Mouse (Mus musculus) neutrophil, adult 83 days (primary cell): ENCODE results near the gene Gm9774. TPM values are rescaled to one million over a fixed set of nuclear protein-coding genes. Genes with fewer than 3 reads are reported as not detected.

ENCODE experiments used
- total RNA-seq, 2 experiments: library from RNA; stranded (reverse); gene quantifications; one replicate each; pipeline ENCODE4 v1.2.4; 2023

The Gm9774 gene
- 1 to 10 TPM in 1 of 2 experiments, under 1 TPM in 1; 0.53 to 1.4 TPM for total RNA-seq

GRCm38 (mm10) chr3:92429323-92429722 lies at the start of gene Gm9774:
Gm9774 (minus strand) TSS chr3:92429423.

GRCm38 (mm10) chr3:92458620-92459019 lies 29.4 kb upstream of the Gm9774 start, which contains the start of gene Sprr3:
Sprr3 (minus strand) TSS chr3:92458720.

GRCm38 (mm10) chr3:92438689-92439088 lies 9.5 kb upstream of the Gm9774 start, which contains the start of gene Sprr1b:
Sprr1b (minus strand) TSS chr3:92438789.

GRCm38 (mm10) chr3:92432282-92432681 lies 3.1 kb upstream of the Gm9774 start, which contains the start of gene Sprr2k:
Sprr2k (plus strand) TSS chr3:92432582.

GRCm38 (mm10) chr3:92417782-92418181 lies 11.4 kb downstream of the Gm9774 start, which contains the start of gene Sprr2j-ps:
Sprr2j-ps (plus strand) TSS chr3:92418082.

DNA sequence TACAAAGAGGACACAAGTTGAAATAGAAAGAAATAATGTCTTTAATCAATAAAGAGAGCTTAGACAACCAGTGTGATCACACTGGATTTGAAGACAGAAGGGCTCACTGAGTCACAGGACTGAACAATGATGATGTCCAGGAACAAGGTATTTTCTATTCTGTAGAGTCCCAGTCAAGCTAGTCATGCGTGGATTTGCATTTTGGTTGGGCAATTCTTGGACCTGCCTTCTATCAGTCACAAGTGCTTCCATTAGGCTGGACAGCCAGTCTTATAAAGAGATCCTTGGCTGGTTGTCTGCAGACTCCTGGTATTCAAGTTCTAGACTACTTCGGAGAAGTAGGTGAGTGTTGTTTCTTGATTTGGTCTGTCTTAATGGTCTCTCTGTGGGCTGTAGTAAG lies 21.5 kb downstream of the Gm9774 start, which contains the start of gene Sprr2i:
TSS of gene Sprr2i (plus strand) at position 301 of the 400 bp plus-strand sequence.

GRCm38 (mm10) chr3:92385385-92385784 lies 43.8 kb downstream of the Gm9774 start, which contains the start of gene Sprr2h:
Sprr2h (plus strand) TSS chr3:92385685.

Other genes with a start within 250 kb of the Gm9774 start
- gene Sprr2a1, start 213.6 kb downstream of the Gm9774 start, total RNA-seq: not detected
- gene Sprr2a2, start 213.5 kb downstream of the Gm9774 start, total RNA-seq: not detected
- gene Sprr2a3, start 144.0 kb downstream of the Gm9774 start, total RNA-seq: not detected
- not detected for gene Sprr2b, start 112.8 kb downstream of the Gm9774 start, total RNA-seq
- gene Sprr2d, start 90.3 kb downstream of the Gm9774 start, total RNA-seq: not detected
- gene Sprr2e, start 77.3 kb downstream of the Gm9774 start, total RNA-seq: not detected
- gene Sprr2f, start 64.2 kb downstream of the Gm9774 start, total RNA-seq: not detected
- not detected for gene Sprr2h, start 43.7 kb downstream of the Gm9774 start, total RNA-seq
- not detected for gene Sprr2i, start 21.4 kb downstream of the Gm9774 start, total RNA-seq
- gene Sprr2j-ps, start 11.3 kb downstream of the Gm9774 start, total RNA-seq: not detected
- gene Sprr2k, start 3.2 kb upstream of the Gm9774 start, total RNA-seq: not detected
- not detected for gene Sprr1b, start 9.4 kb upstream of the Gm9774 start, total RNA-seq
- gene Sprr3, start 29.3 kb upstream of the Gm9774 start, total RNA-seq: not detected
- not detected for gene Sprr1a, start 56.5 kb upstream of the Gm9774 start, total RNA-seq
- gene Sprr4, start 71.1 kb upstream of the Gm9774 start, total RNA-seq: not detected
- not detected for gene 2310046K23Rik, start 105.1 kb upstream of the Gm9774 start, total RNA-seq
- not detected for gene Ivl, start 144.3 kb upstream of the Gm9774 start, total RNA-seq
- not detected for gene Smcp, start 159.6 kb upstream of the Gm9774 start, total RNA-seq
- gene 2210017I01Rik, start 178.1 kb upstream of the Gm9774 start, total RNA-seq: not detected
- gene Lce6a, start 192.2 kb upstream of the Gm9774 start, total RNA-seq: not detected
- gene Lce1a1, start 218.9 kb upstream of the Gm9774 start, total RNA-seq: not detected
- not detected for gene Lce1b, start 227.5 kb upstream of the Gm9774 start, total RNA-seq
- not detected for gene Lce1a2, start 240.9 kb upstream of the Gm9774 start, total RNA-seq
- not detected for gene Lce1c, start 249.8 kb upstream of the Gm9774 start, total RNA-seq